Mouse (Mus musculus): ENCODE measurements at regions not wholly inside any gene's neighbourhood (a gene's known extent, or its start where the extent isn't known, plus 50 kb on each side); places are given as distances from the start of the nearest gene placed in this dataset.

DNA sequence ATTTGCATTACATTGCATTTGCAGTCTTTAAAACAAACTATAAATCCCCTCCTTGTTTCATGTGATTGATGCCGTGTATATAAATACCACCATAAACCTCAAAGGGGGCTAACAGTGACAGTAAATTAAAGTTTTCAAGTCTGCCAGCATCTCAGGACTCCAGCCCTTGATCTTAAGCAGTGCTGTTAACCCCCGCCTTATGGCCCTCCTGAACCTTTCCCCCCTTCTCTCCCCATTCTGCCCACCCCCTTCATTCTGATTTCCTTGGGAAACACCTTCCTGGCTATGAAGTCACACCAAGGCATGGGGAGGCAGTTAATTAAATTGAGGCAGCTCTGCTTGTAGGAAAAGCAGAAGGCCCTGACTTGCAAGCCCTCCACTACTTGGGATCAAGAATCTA is 302.5 kb upstream of the Nr2f2 start:
- no peaks in the 10 kb centered on the region for H3K9me3 ChIP-seq (replicated peaks; ENCODE audit: control insufficient read depth, low read length)
- no peaks in the 10 kb centered on the region for H3K27me3 ChIP-seq (ENCODE audit: control insufficient read depth, insufficient read depth, low read length)
- WGBS: 54% methylated on average over 2 of the region's 2 CpGs
- ATAC-seq (ENCODE audit: insufficient read depth, low FRiP score): no peak
- no peak overlapping the region for H3K9ac ChIP-seq (ENCODE audit: low read length)
- no peaks in the 10 kb centered on the region for H3K4me1 ChIP-seq (ENCODE audit: control insufficient read depth, insufficient read depth, low read length)
- H3K4me2 ChIP-seq (ENCODE audit: low read depth, low read length): no peak overlapping the region
- no peak overlapping the region for H3K4me3 ChIP-seq (replicated peaks; ENCODE audit: low read length)
- no peaks in the 10 kb centered on the region for H3K36me3 ChIP-seq (ENCODE audit: control insufficient read depth, insufficient read depth, low read length)
- no peak overlapping the region for H3K27ac ChIP-seq (ENCODE audit: low read length)

DNA sequence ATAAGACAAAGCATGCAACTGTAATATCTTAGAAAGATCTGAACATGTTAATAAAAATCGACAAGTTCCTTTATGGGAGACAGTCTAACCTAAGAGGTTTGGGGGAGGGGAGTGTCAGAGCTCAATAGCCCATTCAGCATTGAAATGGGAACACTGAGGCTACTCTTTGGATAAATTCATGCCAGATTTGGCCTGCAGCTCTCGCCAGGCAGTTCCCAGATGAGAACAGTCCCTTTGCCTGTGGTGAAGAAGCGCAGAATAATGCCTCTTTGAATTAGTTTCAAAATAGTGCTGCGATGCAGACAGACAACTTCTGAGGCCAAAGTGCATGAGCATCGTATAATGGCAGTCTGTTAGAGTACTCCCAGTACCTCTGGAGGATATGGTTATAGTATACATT is 293.6 kb upstream of the Nr2f2 start:
- Histone ChIP-seq H3K4me3 (replicated peaks; ENCODE audit: low read length) (no peak overlapping the region), H3K9ac (ENCODE audit: low read length) (no peak overlapping the region), H3K4me1 (ENCODE audit: control insufficient read depth, insufficient read depth, low read length) (no peaks in the 10 kb centered on the region), H3K27ac (ENCODE audit: low read length) (no peak overlapping the region), H3K9me3 (replicated peaks; ENCODE audit: control insufficient read depth, low read length) (no peaks in the 10 kb centered on the region), H3K27me3 (ENCODE audit: control insufficient read depth, insufficient read depth, low read length) (no peaks in the 10 kb centered on the region), H3K4me2 (ENCODE audit: low read depth, low read length) (no peak overlapping the region), H3K36me3 (ENCODE audit: control insufficient read depth, insufficient read depth, low read length) (no peaks in the 10 kb centered on the region)
- 85% methylated on average over 5 of the region's 5 CpGs for WGBS
- no peak for ATAC-seq (ENCODE audit: insufficient read depth, low FRiP score)

DNA sequence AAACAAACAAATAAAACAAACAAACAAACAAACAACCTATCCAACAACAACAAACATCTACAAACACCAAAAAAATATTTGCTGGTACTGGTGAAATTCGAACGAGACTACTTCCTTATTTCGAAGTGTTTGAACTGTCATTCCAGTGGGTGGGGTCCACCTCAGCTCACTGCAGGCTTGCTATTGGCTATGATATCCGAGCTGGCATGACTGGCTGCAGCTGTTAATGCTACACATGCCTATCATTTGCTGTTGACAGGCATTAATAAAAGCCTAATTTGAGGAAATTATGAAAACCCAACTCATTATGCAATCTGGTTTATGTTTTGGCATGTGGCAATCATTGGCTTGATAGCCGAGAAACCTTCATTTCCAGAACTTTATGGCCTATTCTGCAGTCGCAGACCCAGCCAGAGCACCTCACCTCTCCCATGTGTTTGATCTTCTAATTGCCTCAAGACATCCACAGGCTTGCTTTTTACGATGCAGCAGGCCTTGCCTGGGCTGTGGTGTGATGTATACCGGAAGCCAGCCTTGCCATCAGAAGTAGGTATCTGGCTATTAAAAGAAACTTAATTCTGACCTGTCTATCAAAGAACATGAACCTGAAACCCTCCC is 283.3 kb upstream of the Nr2f2 start:
- H3K4me3 ChIP-seq (replicated peaks; ENCODE audit: low read length): no peak overlapping the region
- no peaks in the 10 kb centered on the region for H3K4me1 ChIP-seq (ENCODE audit: control insufficient read depth, insufficient read depth, low read length)
- no peak for ATAC-seq (ENCODE audit: insufficient read depth, low FRiP score)
- WGBS: 64% methylated on average over 8 of the region's 8 CpGs
- no peak overlapping the region for H3K27ac ChIP-seq (ENCODE audit: low read length)
- no peak overlapping the region for H3K9ac ChIP-seq (ENCODE audit: low read length)
- H3K9me3 ChIP-seq (replicated peaks; ENCODE audit: control insufficient read depth, low read length): 0 out of 2 replicates have a peak, but pooled peaks cover 3% of the 10 kb centered on the region
- H3K27me3 ChIP-seq (ENCODE audit: control insufficient read depth, insufficient read depth, low read length): no peaks in the 10 kb centered on the region
- no peak overlapping the region for H3K4me2 ChIP-seq (ENCODE audit: low read depth, low read length)
- no peaks in the 10 kb centered on the region for H3K36me3 ChIP-seq (ENCODE audit: control insufficient read depth, insufficient read depth, low read length)

DNA sequence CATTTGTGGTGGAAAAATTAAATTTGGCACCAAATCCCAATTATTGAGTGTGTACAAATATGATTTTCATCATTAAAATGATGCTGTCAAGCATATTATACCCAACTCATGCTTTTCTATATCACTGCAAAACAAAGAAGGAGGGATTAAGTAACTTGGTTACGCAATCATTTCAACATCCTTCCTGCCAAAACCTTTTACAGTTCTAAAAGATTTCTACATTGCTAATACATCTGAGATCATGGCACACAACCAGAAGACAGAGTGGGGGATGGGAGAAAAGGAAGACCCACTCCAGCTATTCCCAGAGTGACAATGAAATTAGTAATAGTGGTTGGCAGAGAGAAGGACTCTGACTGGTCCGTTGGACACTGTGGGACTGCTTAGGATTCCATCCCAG is 280.3 kb upstream of the Nr2f2 start:
- H3K4me2 ChIP-seq (ENCODE audit: low read depth, low read length): no peak overlapping the region
- H3K27ac ChIP-seq (ENCODE audit: low read length): no peak overlapping the region
- no peaks in the 10 kb centered on the region for H3K9me3 ChIP-seq (replicated peaks; ENCODE audit: control insufficient read depth, low read length)
- no peak overlapping the region for H3K4me3 ChIP-seq (replicated peaks; ENCODE audit: low read length)
- H3K9ac ChIP-seq (ENCODE audit: low read length): no peak overlapping the region
- no peak for ATAC-seq (ENCODE audit: insufficient read depth, low FRiP score)
- no peaks in the 10 kb centered on the region for H3K36me3 ChIP-seq (ENCODE audit: control insufficient read depth, insufficient read depth, low read length)
- no peaks in the 10 kb centered on the region for H3K27me3 ChIP-seq (ENCODE audit: control insufficient read depth, insufficient read depth, low read length)
- H3K4me1 ChIP-seq (ENCODE audit: control insufficient read depth, insufficient read depth, low read length): no peaks in the 10 kb centered on the region
- 81% methylated on average over 2 of the region's 2 CpGs for WGBS

GRCm38 (mm10) chr7:70643694-70644301 is 277.3 kb upstream of the Nr2f2 start:
- 49% methylated on average over 9 of the region's 9 CpGs for WGBS
- Histone ChIP-seq H3K27me3 (ENCODE audit: control insufficient read depth, insufficient read depth, low read length) (no peaks in the 10 kb centered on the region), H3K9ac (ENCODE audit: low read length) (no peak overlapping the region), H3K9me3 (replicated peaks; ENCODE audit: control insufficient read depth, low read length) (no peaks in the 10 kb centered on the region), H3K4me2 (ENCODE audit: low read depth, low read length) (no peak overlapping the region), H3K36me3 (ENCODE audit: control insufficient read depth, insufficient read depth, low read length) (no peaks in the 10 kb centered on the region), H3K4me1 (ENCODE audit: control insufficient read depth, insufficient read depth, low read length) (no peaks in the 10 kb centered on the region), H3K4me3 (replicated peaks; ENCODE audit: low read length) (no peak overlapping the region), H3K27ac (ENCODE audit: low read length) (no peak overlapping the region)
- no peak for ATAC-seq (ENCODE audit: insufficient read depth, low FRiP score)

DNA sequence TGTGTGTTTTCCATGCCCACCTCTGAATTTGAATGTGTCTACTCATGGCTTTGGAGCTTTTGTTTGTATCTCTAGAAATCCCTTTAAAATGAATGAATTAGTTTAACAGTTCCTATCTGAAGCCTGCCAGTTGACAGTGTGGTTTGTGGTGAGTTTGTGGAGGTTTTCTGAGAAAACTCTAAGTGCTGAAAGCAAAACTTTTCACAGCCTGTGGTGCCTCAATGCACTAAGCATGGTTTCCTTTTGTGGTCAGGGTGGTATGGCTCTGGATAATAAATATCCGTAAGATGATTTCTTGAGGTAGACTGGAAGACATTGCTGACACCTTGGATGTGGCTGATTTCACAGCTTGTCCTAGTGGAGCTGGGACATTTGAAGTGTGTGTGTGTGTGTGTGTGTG is 276.5 kb upstream of the Nr2f2 start:
- Histone ChIP-seq H3K36me3 (ENCODE audit: control insufficient read depth, insufficient read depth, low read length) (no peaks in the 10 kb centered on the region), H3K27ac (ENCODE audit: low read length) (no peak overlapping the region), H3K4me2 (ENCODE audit: low read depth, low read length) (no peak overlapping the region), H3K27me3 (ENCODE audit: control insufficient read depth, insufficient read depth, low read length) (no peaks in the 10 kb centered on the region), H3K9me3 (replicated peaks; ENCODE audit: control insufficient read depth, low read length) (no peaks in the 10 kb centered on the region), H3K4me3 (replicated peaks; ENCODE audit: low read length) (no peak overlapping the region), H3K4me1 (ENCODE audit: control insufficient read depth, insufficient read depth, low read length) (no peaks in the 10 kb centered on the region), H3K9ac (ENCODE audit: low read length) (no peak overlapping the region)
- no peak for ATAC-seq (ENCODE audit: insufficient read depth, low FRiP score)
- 93% methylated on average over 1 of the region's 1 CpGs for WGBS

GRCm38 (mm10) chr7:70641217-70641616 is 274.7 kb upstream of the Nr2f2 start:
- Histone ChIP-seq H3K27me3 (ENCODE audit: control insufficient read depth, insufficient read depth, low read length) (no peaks in the 10 kb centered on the region), H3K4me1 (ENCODE audit: control insufficient read depth, insufficient read depth, low read length) (no peaks in the 10 kb centered on the region), H3K4me2 (ENCODE audit: low read depth, low read length) (no peak overlapping the region), H3K9me3 (replicated peaks; ENCODE audit: control insufficient read depth, low read length) (no peaks in the 10 kb centered on the region), H3K9ac (ENCODE audit: low read length) (no peak overlapping the region), H3K4me3 (replicated peaks; ENCODE audit: low read length) (no peak overlapping the region), H3K27ac (ENCODE audit: low read length) (no peak overlapping the region), H3K36me3 (ENCODE audit: control insufficient read depth, insufficient read depth, low read length) (no peaks in the 10 kb centered on the region)
- no peak for ATAC-seq (ENCODE audit: insufficient read depth, low FRiP score)
- WGBS: 53% methylated on average over 11 of the region's 11 CpGs

- no peak for ATAC-seq (ENCODE audit: insufficient read depth, low FRiP score)
- no peak overlapping the region for H3K4me2 ChIP-seq (ENCODE audit: low read depth, low read length)
- H3K27me3 ChIP-seq (ENCODE audit: control insufficient read depth, insufficient read depth, low read length): no peaks in the 10 kb centered on the region
- no peaks in the 10 kb centered on the region for H3K36me3 ChIP-seq (ENCODE audit: control insufficient read depth, insufficient read depth, low read length)
- no peaks in the 10 kb centered on the region for H3K9me3 ChIP-seq (replicated peaks; ENCODE audit: control insufficient read depth, low read length)
- H3K27ac ChIP-seq (ENCODE audit: low read length): no peak overlapping the region
- no peaks in the 10 kb centered on the region for H3K4me1 ChIP-seq (ENCODE audit: control insufficient read depth, insufficient read depth, low read length)
- H3K9ac ChIP-seq (ENCODE audit: low read length): no peak overlapping the region
- no peak overlapping the region for H3K4me3 ChIP-seq (replicated peaks; ENCODE audit: low read length)
- WGBS: 85% methylated on average over 11 of the region's 11 CpGs
Measured at GRCm38 (mm10) chr7:70640574-70640973, 274.0 kb upstream of the Nr2f2 start.

- WGBS: 78% methylated on average over 2 of the region's 2 CpGs
- ATAC-seq (ENCODE audit: insufficient read depth, low FRiP score): no peak
Measured at GRCm38 (mm10) chr7:70638161-70638560, 271.6 kb upstream of the Nr2f2 start.

More at GRCm38 (mm10) chr7:70638161-70638560, 271.6 kb upstream of the Nr2f2 start:
- no peak overlapping the region for H3K4me2 ChIP-seq (ENCODE audit: low read depth, low read length)
- H3K9ac ChIP-seq (ENCODE audit: low read length): no peak overlapping the region
- no peaks in the 10 kb centered on the region for H3K27me3 ChIP-seq (ENCODE audit: control insufficient read depth, insufficient read depth, low read length)
- H3K27ac ChIP-seq (ENCODE audit: low read length): no peak overlapping the region
- H3K4me3 ChIP-seq (replicated peaks; ENCODE audit: low read length): no peak overlapping the region
- H3K36me3 ChIP-seq (ENCODE audit: control insufficient read depth, insufficient read depth, low read length): no peaks in the 10 kb centered on the region
- H3K4me1 ChIP-seq (ENCODE audit: control insufficient read depth, insufficient read depth, low read length): 0 out of 2 replicates have a peak, but pooled peaks cover 4% of the 10 kb centered on the region
- H3K9me3 ChIP-seq (replicated peaks; ENCODE audit: control insufficient read depth, low read length): no peaks in the 10 kb centered on the region
